Mouse (Mus musculus): ENCODE measurements around the gene Gm10147. TPM values are rescaled to one million over a fixed set of nuclear protein-coding genes. Genes with fewer than 3 reads are reported as not detected.
"Not testable (repeated sequence)": the region's sequence is repeated elsewhere in the genome, so short reads cannot be mapped to it uniquely, and the experiment has no call there.

Gene Gm10147
- not detected in 2 replicates for polyA plus RNA-seq (2015; fragmentation: Nextera tagmentation; extraction: Ambion mirVana)

DNA sequence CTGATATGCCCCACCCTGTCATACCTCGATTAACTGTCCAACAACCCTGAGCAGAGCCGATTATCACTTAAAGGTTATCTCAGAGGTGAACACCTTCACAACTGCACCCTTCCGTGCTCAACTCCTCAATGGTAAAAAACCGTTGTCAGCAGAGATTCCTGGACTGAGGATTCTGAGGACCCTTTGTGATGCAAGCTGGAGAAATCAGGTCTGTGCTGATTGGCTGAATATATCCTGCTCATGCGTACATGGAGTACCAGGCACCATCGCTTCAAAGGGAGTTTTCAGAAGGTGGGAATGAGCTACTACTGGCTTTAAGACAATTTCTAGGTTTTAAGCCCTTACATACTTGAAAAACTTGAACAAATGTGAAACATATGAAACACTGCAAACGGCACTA is at the start of gene Gm10147:
Gene Gm10147 (minus strand): TSS at position 101 of the 400 bp plus-strand sequence.
- not testable (repeated sequence) for H3K4me2 ChIP-seq; ATAC-seq (ENCODE audit: low FRiP score); H3K9ac ChIP-seq (replicated peaks); H3K4me3 ChIP-seq (replicated peaks); H3K9me3 ChIP-seq (replicated peaks); H3K36me3 ChIP-seq; H3K27me3 ChIP-seq (replicated peaks); H3K4me1 ChIP-seq; H3K27ac ChIP-seq (replicated peaks)
- WGBS, result no CpG with 5 or more reads among the region's 7 CpGs

Small RNA genes lying within 50 kb of the gene (microRNA-seq; reads per million reads assigned to microRNA genes)
- not detected for gene Gm44499
